Mouse (Mus musculus) left cerebral cortex, adult 8-10 months (tissue): ENCODE measurements at regions not wholly inside any gene's neighbourhood (a gene's known extent, or its start where the extent isn't known, plus 50 kb on each side); places are given as distances from the start of the nearest gene placed in this dataset.
A peak's percentile ranks its signal among the peaks of the same experiment; 100 is the strongest.

Experiments used
- DNase-seq, 2 experiments: peaks; one replicate each; pipeline ENCODE4 v3.0.0; 2022; ENCODE audit warnings: low spot score in 2 of 2

DNA sequence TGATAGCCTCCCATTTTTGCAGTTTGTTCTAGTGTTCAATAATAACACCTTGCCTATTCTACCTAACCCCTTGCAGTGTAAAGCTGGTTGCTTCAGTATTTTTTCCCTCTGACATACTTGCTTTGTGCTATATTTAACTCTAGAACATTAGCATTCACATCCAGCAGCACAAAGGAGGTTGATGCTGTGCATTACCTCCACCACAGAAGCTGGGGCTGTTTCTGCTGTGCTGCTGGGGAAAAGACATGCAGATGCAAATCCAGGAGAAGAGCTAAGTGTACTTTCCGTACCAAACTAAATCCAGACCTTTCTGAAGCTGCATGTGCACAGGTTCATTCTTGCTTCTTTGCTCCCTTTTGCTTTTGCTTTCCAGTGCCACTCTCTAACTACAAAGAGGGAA lies 403.9 kb upstream of the Mef2c start:
- DNase-seq, result peak in 1 of 2 experiments; percentile 21

GRCm38 (mm10) chr13:83110610-83111009 lies 393.2 kb upstream of the Mef2c start:
- peak in 1 of 2 experiments; percentile 45 for DNase-seq

- peak in 1 of 2 experiments; percentile 80 for DNase-seq
Measured at GRCm38 (mm10) chr13:83111503-83111902, 392.3 kb upstream of the Mef2c start.

DNA sequence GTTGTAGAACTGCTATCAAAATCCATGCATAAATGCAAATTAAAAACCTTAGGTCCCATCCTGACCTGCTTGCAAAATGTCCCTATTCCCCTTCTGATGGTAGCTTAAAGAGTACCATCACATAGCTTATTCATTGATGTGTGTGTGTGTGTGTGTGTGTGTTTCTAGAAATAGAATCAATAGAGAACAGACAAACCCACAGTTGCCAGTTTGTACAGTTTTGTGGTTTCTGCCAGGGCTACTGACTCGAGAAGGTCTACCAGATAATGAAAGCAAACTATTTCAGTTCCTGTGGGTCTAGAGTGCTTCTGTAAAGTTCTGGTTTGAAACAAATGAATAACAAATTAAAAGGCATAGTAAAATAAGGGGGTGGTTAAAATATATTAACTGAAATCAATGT lies 391.5 kb upstream of the Mef2c start:
- DNase-seq, result no peak

DNA sequence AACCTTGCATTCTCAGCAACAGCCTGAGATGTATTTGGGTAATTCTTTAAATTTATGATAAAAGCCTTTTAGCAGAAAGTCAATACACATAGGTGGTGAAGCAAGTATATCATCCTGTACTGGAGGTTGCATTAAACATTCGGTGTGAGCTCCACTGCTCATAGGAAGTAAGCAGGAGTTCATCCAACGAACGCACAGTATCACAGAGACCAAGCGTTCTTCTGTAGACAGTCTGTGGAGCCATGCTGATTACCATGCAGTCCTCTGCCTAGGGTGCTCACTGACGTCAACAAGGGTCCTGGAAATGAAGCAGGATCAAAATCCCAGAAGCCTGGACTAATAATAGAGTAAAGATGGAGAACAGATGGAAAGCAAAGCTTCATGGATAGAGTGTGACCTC lies 391.1 kb upstream of the Mef2c start:
- DNase-seq, result no peak

- no peak for DNase-seq
Measured at GRCm38 (mm10) chr13:83113808-83114207, 390.0 kb upstream of the Mef2c start.

GRCm38 (mm10) chr13:83114401-83114800 lies 389.4 kb upstream of the Mef2c start:
- no peak for DNase-seq

GRCm38 (mm10) chr13:83115691-83116090 lies 388.1 kb upstream of the Mef2c start:
- no peak for DNase-seq

DNA sequence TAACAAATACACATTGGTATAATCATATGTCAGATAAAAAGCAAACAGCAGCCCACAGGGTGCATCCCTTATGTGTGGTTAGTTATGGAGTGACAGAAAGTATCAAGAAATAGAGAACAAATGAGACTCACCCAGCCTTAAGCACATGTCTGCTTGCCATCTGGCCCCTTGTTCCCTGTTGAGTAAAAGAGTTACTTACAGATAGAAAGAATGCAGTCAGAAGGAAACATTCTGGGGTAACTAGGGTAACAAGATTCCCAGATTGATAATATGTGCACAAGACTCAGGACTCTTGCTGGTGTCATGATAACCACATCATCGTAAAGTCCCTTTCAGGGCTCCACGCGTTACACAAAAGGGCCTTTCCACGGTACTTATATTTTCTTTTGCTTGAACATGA lies 383.5 kb upstream of the Mef2c start:
- no peak for DNase-seq

GRCm38 (mm10) chr13:83123596-83123995 lies 380.2 kb upstream of the Mef2c start:
- no peak for DNase-seq

- no peak for DNase-seq
Measured at GRCm38 (mm10) chr13:83124651-83125050, 379.2 kb upstream of the Mef2c start.

- peak in 1 of 2 experiments; percentile 78 for DNase-seq
Measured at GRCm38 (mm10) chr13:83126438-83126837, 377.4 kb upstream of the Mef2c start.

DNA sequence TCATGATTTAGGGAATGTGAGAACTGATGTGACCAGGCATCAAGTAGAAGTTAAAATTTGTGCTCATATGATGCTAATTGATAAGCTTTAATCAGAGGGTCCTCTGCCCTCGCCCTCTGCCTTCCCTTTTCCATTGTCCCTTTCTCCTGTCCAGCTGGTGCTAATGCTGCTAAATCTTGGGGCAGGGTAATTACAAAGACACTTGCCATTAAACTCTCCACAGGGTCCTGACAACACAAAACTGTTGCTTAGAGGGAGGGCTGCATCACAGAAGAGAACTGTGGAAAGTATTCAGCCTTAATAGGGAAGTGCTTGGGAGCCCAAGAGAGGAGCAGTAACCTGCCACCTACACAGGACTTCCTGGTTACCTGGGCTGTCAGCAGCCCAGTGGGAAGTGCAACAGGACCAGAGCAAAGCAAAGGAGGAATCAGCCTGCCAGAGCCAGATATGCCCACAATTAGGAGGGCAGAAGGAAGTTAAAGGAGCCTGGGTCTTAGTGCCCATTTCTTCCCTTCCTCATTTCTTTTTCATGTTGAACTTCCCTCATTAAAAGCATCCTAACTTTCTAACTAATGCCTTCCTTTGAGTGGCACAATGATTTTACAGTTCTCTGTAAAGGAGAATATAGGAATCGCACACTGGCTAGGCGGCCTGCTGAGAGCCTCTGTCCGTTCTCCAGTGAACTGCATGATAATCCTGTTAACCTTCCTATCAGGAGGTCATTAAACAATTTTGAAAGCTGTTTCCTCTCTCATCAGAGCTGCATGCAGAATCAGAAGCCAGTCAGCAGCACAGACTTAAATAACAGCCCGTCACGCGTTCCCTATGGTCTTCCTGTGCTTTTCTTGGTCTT lies 372.5 kb upstream of the Mef2c start:
- no peak for DNase-seq

- no peak for DNase-seq
Measured at GRCm38 (mm10) chr13:83131982-83132354, 371.9 kb upstream of the Mef2c start.

- DNase-seq, result no peak
Measured at GRCm38 (mm10) chr13:83132671-83133638, 370.9 kb upstream of the Mef2c start.

DNA sequence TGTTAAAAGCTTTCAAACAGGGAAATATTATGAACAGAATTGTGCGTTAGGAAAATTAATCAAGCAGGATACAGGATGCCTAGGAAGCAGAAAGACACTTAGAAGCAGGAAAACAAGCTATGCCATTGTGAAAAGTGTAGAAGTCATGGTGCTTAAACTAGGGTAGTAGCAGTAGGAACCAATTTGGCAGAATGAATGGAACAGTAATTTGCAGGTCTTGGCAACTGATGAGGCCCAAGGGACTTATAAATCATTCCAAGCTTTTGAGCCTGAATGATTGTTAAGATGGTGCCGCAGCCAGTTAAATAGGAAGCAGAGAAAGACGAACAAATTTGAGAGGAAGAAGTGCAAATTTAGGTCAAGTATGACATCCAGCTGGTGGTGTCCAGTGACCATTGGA lies 360.5 kb upstream of the Mef2c start:
- no peak for DNase-seq

GRCm38 (mm10) chr13:83154626-83155124 lies 349.2 kb upstream of the Mef2c start:
- DNase-seq, result no peak

- no peak for DNase-seq
Measured at GRCm38 (mm10) chr13:83159969-83160368, 343.9 kb upstream of the Mef2c start.

- DNase-seq, result no peak
Measured at GRCm38 (mm10) chr13:83162761-83163160, 341.1 kb upstream of the Mef2c start.

GRCm38 (mm10) chr13:83175086-83175485 lies 328.7 kb upstream of the Mef2c start:
- DNase-seq, result no peak

DNA sequence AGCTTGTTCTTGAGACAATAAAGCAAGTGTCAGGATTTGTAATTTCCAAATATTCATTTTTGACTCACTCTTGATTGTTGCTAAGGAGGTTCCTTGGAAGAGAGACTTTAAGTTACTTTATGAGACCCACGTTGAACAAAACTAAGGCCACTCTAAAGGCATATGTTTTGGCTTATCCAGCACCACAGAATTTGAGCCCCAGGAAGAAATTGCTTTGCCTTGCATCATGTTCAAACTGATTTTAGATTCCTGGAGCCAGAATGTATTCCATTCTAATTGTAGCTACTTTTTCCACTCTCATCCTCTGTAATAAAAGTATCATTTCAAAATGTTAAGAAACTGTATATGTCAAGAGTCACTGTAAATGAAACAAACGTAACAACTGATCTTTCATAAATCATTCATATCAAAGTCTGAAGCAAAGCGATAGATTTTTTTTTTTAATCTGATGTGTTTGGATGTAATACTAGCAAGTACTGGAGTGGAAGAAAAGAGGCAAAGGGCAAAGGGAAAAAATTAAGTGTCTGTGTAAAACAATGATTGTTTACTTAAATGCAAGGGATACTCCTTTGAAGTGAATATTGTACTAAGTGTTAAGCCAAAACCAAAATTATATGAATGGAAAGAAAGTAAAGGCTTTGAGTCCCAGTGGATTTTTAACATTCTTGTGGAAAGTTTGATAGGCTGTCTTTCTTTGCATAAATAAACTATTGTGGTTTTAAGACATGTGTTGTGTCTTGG lies 301.7 kb upstream of the Mef2c start:
- DNase-seq, result no peak
